In the genomic region with DNA sequence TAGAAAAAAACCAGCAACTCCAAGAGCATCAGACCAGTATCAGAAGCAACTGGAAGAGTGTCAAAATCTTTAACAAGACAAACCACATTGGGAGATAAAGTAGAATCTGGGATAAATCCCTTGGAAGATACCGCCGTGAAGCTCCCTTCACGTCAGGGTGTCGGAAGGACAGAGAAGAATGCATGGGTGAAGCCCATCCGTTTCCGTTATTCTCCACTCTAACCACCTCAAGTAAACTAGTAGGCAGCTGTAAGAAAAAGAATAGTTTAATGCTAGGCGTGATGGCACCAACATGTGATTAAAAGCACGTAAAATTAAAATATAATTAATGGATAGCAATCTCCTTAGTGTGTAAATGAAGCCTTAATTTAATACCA, we compare ENCODE assay signal across 8 mouse cellular contexts. TPM values are rescaled to one million over a fixed set of nuclear protein-coding genes. Genes with fewer than 3 reads are reported as not detected.
A peak's percentile ranks its signal among the peaks of the same experiment; 100 is the strongest.
DNase-seq lines count a peak whose midpoint lies in the region; ATAC-seq lines count a peak whose summit lies in the region.

No protein-coding gene starts in this region.

- intact Hi-C loops in left cerebral cortex, postnatal 36 days (cut with DNase I), result loop anchor here (5.0 kb wide), 4 partner anchors 49 to 186 kb away; a partner anchor contains a TSS

- H3K36me3 ChIP-seq in heart, embryonic 12.5 days, result peaks cover 24% of the 10 kb centered on the region
- H3K36me3 ChIP-seq in hindbrain, embryonic 14.5 days (replicated peaks; ENCODE audit: control insufficient read depth, insufficient read depth), result peaks cover 27% of the 10 kb centered on the region
- H3K36me3 ChIP-seq in macrophage (ENCODE audit: inconsistent target), result no peaks in the 10 kb centered on the region

- no peaks in the 10 kb centered on the region for H3K27me3 ChIP-seq in heart, embryonic 12.5 days (replicated peaks)
- H3K27me3 ChIP-seq in hindbrain, embryonic 14.5 days (ENCODE audit: control insufficient read depth, insufficient read depth, low read length), result no peaks in the 10 kb centered on the region

- 26% methylated on average over 8 of the region's 8 CpGs for WGBS in heart, embryonic 12.5 days
- 12% methylated on average over 8 of the region's 8 CpGs for WGBS in hindbrain, embryonic 14.5 days
- WGBS in macrophage (ENCODE audit: missing documents), result 41% methylated on average over 8 of the region's 8 CpGs

- peak overlapping the region; percentile 42; the same call in 1 of the 2 replicates for H3K9ac ChIP-seq in heart, embryonic 12.5 days
- H3K9ac ChIP-seq in hindbrain, embryonic 14.5 days, result peak overlapping the region; percentile 61

- ATAC-seq in heart, embryonic 12.5 days (ENCODE audit: insufficient number of reproducible peaks, low FRiP score), result no peak
- ATAC-seq in hindbrain, embryonic 14.5 days (ENCODE audit: low FRiP score), result no peak

- peak overlapping the region; percentile 77 for H3K4me2 ChIP-seq in heart, embryonic 12.5 days
- peak overlapping the region; percentile 55 for H3K4me2 ChIP-seq in hindbrain, embryonic 14.5 days (replicated peaks)

- H3K9me3 ChIP-seq in heart, embryonic 12.5 days (replicated peaks), result no peaks in the 10 kb centered on the region
- no peaks in the 10 kb centered on the region for H3K9me3 ChIP-seq in hindbrain, embryonic 14.5 days (ENCODE audit: control insufficient read depth, low read length)

- no peaks in the 10 kb centered on the region for H3K79me2 ChIP-seq in macrophage (ENCODE audit: inconsistent target)

- H3K4me1 ChIP-seq in heart, embryonic 12.5 days (replicated peaks), result peaks cover 9% of the 10 kb centered on the region
- peaks cover 21% of the 10 kb centered on the region for H3K4me1 ChIP-seq in hindbrain, embryonic 14.5 days (replicated peaks; ENCODE audit: control insufficient read depth, insufficient read depth, low read length)

- H3K4me3 ChIP-seq in heart, embryonic 12.5 days, result peak overlapping the region; percentile 73
- H3K4me3 ChIP-seq in hindbrain, embryonic 14.5 days (replicated peaks; ENCODE audit: low read length), result peak overlapping the region; percentile 43
- peak overlapping the region; percentile 63 for H3K4me3 ChIP-seq in macrophage (ENCODE audit: inconsistent target)

- no peak for DNase-seq in heart, adult 9 months (ENCODE audit: low spot score in 2 of 2)
- DNase-seq in cerebellum, adult 9-10 months, result peak; percentile 61
- DNase-seq in hindbrain, embryonic 14.5 days (ENCODE audit: low spot score), result no peak
- no peak for DNase-seq in urinary bladder, postnatal 14 days (ENCODE audit: low spot score)
- no peak for DNase-seq in left cerebral cortex, postnatal 36 days (ENCODE audit: low spot score in 2 of 2)
- DNase-seq in thymus, postnatal 36 days, result no peak

- H3K27ac ChIP-seq in heart, embryonic 12.5 days (ENCODE audit: poor library complexity, severe bottlenecking), result peak overlapping the region; percentile 98
- peak overlapping the region; percentile 94 for H3K27ac ChIP-seq in hindbrain, embryonic 14.5 days
- peak overlapping the region; percentile 68 for H3K27ac ChIP-seq in macrophage

RNA-seq across cellular contexts. Expression of a gene that starts 0.3 kb away (rescaled TPM):
- 9.1 and 9.9 TPM in 2 replicates for polyA plus RNA-seq in heart, embryonic 12.5 days (2016; fragmentation: Nextera tagmentation; extraction: Ambion mirVana)
- polyA plus RNA-seq in hindbrain, embryonic 14.5 days (2014; fragmentation: Nextera tagmentation; extraction: Ambion mirVana), result 17.5 and 18.7 TPM in 2 replicates
- 10 to 100 TPM in 15 of 26 experiments, 1 to 10 TPM in 11; 2.2 to 18.6 (median 10.8) TPM for total RNA-seq in macrophage (2018; cell fraction: chromatin; rRNA removed)
- 1 to 10 TPM in 22 of 26 experiments, under 1 TPM in 4; 0.51 to 6.0 (median 3.6) TPM for total RNA-seq in macrophage (2018; cell fraction: cytosol; rRNA removed)
- 10 to 100 TPM in 10 of 26 experiments, 1 to 10 TPM in 16; 1.2 to 14.1 (median 8.6) TPM for total RNA-seq in macrophage (2018; cell fraction: nucleus; rRNA removed)
- 2.9 to 5.0 TPM (median 3.6 TPM) in 3 replicates for polyA plus RNA-seq in macrophage (2018)
- 10 to 100 TPM; 20.5 to 23.2 TPM for total RNA-seq in left cerebral cortex, postnatal 36 days (2021)

RNA-seq across cellular contexts. Expression of a gene that starts 1.4 kb away (rescaled TPM):
- 3.3 and 3.8 TPM in 2 replicates for polyA plus RNA-seq in heart, embryonic 12.5 days (2016; fragmentation: Nextera tagmentation; extraction: Ambion mirVana)
- polyA plus RNA-seq in hindbrain, embryonic 14.5 days (2014; fragmentation: Nextera tagmentation; extraction: Ambion mirVana), result 7.8 and 8.4 TPM in 2 replicates
- total RNA-seq in macrophage (2018; cell fraction: chromatin; rRNA removed), result 1 to 10 TPM in 15 of 26 experiments, under 1 TPM in 8, not detected in 3; 0.31 to 4.4 (median 1.5) TPM
- 1 to 10 TPM in 15 of 26 experiments, under 1 TPM in 11; 0.24 to 2.0 (median 1.1) TPM for total RNA-seq in macrophage (2018; cell fraction: cytosol; rRNA removed)
- total RNA-seq in macrophage (2018; cell fraction: nucleus; rRNA removed), result 1 to 10 TPM in 15 of 26 experiments, under 1 TPM in 11; 0.20 to 4.7 (median 1.2) TPM
- 1.3 to 2.7 TPM (median 1.6 TPM) in 3 replicates for polyA plus RNA-seq in macrophage (2018)
- total RNA-seq in left cerebral cortex, postnatal 36 days (2021), result 1 to 10 TPM; 9.0 to 9.7 TPM

RNA-seq across cellular contexts. Expression of a gene that starts 46.9 kb away (rescaled TPM):
- polyA plus RNA-seq in heart, embryonic 12.5 days (2016; fragmentation: Nextera tagmentation; extraction: Ambion mirVana), result 4.4 and 4.6 TPM in 2 replicates
- 21.7 and 23.6 TPM in 2 replicates for polyA plus RNA-seq in hindbrain, embryonic 14.5 days (2014; fragmentation: Nextera tagmentation; extraction: Ambion mirVana)
- total RNA-seq in macrophage (2018; cell fraction: chromatin; rRNA removed), result 10 to 100 TPM in 18 of 26 experiments, 1 to 10 TPM in 8; 3.2 to 39.4 (median 16.0) TPM
- total RNA-seq in macrophage (2018; cell fraction: cytosol; rRNA removed), result 1 to 10 TPM in 21 of 26 experiments, under 1 TPM in 5; 0.29 to 4.1 (median 1.9) TPM
- 10 to 100 TPM in 15 of 26 experiments, 1 to 10 TPM in 11; 3.6 to 32.3 (median 11.0) TPM for total RNA-seq in macrophage (2018; cell fraction: nucleus; rRNA removed)
- polyA plus RNA-seq in macrophage (2018), result 2.0 to 2.8 TPM (median 2.5 TPM) in 3 replicates
- total RNA-seq in left cerebral cortex, postnatal 36 days (2021), result 10 to 100 TPM; 13.4 to 13.6 TPM

RNA-seq across cellular contexts. Expression of a gene that starts 47.2 kb away (rescaled TPM):
- 8.4 and 9.9 TPM in 2 replicates for polyA plus RNA-seq in heart, embryonic 12.5 days (2016; fragmentation: Nextera tagmentation; extraction: Ambion mirVana)
- polyA plus RNA-seq in hindbrain, embryonic 14.5 days (2014; fragmentation: Nextera tagmentation; extraction: Ambion mirVana), result 17.7 and 23.0 TPM in 2 replicates
- 10 to 100 TPM in 12 of 26 experiments, 1 to 10 TPM in 14; 1.7 to 18.5 (median 9.3) TPM for total RNA-seq in macrophage (2018; cell fraction: chromatin; rRNA removed)
- total RNA-seq in macrophage (2018; cell fraction: cytosol; rRNA removed), result 1 to 10 TPM; 1.7 to 9.4 (median 6.3) TPM
- total RNA-seq in macrophage (2018; cell fraction: nucleus; rRNA removed), result 10 to 100 TPM in 8 of 26 experiments, 1 to 10 TPM in 18; 1.1 to 17.3 (median 6.1) TPM
- polyA plus RNA-seq in macrophage (2018), result 4.4 to 6.4 TPM (median 5.5 TPM) in 3 replicates
- total RNA-seq in left cerebral cortex, postnatal 36 days (2021), result 10 to 100 TPM; 18.0 to 19.1 TPM

RNA-seq across cellular contexts. Expression of a gene that starts 53.2 kb away (rescaled TPM):
- 2.7 and 3.0 TPM in 2 replicates for polyA plus RNA-seq in heart, embryonic 12.5 days (2016; fragmentation: Nextera tagmentation; extraction: Ambion mirVana)
- polyA plus RNA-seq in hindbrain, embryonic 14.5 days (2014; fragmentation: Nextera tagmentation; extraction: Ambion mirVana), result 12.6 and 16.1 TPM in 2 replicates
- 1 to 10 TPM in 5 of 26 experiments, under 1 TPM in 13, not detected in 8; 0.12 to 2.1 (median 0.70) TPM for total RNA-seq in macrophage (2018; cell fraction: chromatin; rRNA removed)
- total RNA-seq in macrophage (2018; cell fraction: cytosol; rRNA removed), result under 1 TPM; 0.14 to 0.82 (median 0.41) TPM
- 1 to 10 TPM in 5 of 26 experiments, under 1 TPM in 18, not detected in 3; 0.17 to 2.0 (median 0.50) TPM for total RNA-seq in macrophage (2018; cell fraction: nucleus; rRNA removed)
- polyA plus RNA-seq in macrophage (2018), result 0.31 to 0.79 TPM (median 0.50 TPM) in 3 replicates
- 10 to 100 TPM; 17.3 to 17.8 TPM for total RNA-seq in left cerebral cortex, postnatal 36 days (2021)
